Mouse (Mus musculus) thymus, postnatal 4 days (tissue): ENCODE measurements around the gene Aldh1a7.
"Not testable (repeated sequence)": the region's sequence is repeated elsewhere in the genome, so short reads cannot be mapped to it uniquely, and the experiment has no call there.

Source experiments
- DNase-seq: peaks from one replicate; pipeline ENCODE4 v3.0.0; 2021

The Aldh1a7 gene

GRCm38 (mm10) chr19:20727381-20727780 lies at the start of gene Aldh1a7:
TSS of gene Aldh1a7 (minus strand) at chr19:20727562.
- DNase-seq: no peak

GRCm38 (mm10) chr19:20775681-20776080 lies 48.3 kb upstream of the Aldh1a7 start:
- no peak for DNase-seq

GRCm38 (mm10) chr19:20773941-20774340 lies 46.6 kb upstream of the Aldh1a7 start:
- DNase-seq: no peak

GRCm38 (mm10) chr19:20764214-20764613 lies 36.9 kb upstream of the Aldh1a7 start:
- no peak for DNase-seq

- no peak for DNase-seq
Observed at GRCm38 (mm10) chr19:20761675-20762426, 34.5 kb upstream of the Aldh1a7 start.

GRCm38 (mm10) chr19:20761119-20761518 lies 33.8 kb upstream of the Aldh1a7 start:
- DNase-seq: no peak

GRCm38 (mm10) chr19:20744630-20745029 lies 17.3 kb upstream of the Aldh1a7 start:
- no peak for DNase-seq

GRCm38 (mm10) chr19:20728278-20728677 lies 916 bp upstream of the Aldh1a7 start:
- DNase-seq: no peak

GRCm38 (mm10) chr19:20722913-20723312 lies 4.4 kb downstream of the Aldh1a7 start:
- DNase-seq: no peak

GRCm38 (mm10) chr19:20720298-20720697 lies 7.1 kb downstream of the Aldh1a7 start:
- no peak for DNase-seq

GRCm38 (mm10) chr19:20715617-20716016 lies 11.7 kb downstream of the Aldh1a7 start:
- DNase-seq: no peak

- no peak for DNase-seq
Observed at GRCm38 (mm10) chr19:20715093-20715492, 12.3 kb downstream of the Aldh1a7 start.

GRCm38 (mm10) chr19:20714543-20714942 lies 12.8 kb downstream of the Aldh1a7 start:
- no peak for DNase-seq

- no peak for DNase-seq
Observed at GRCm38 (mm10) chr19:20707159-20707558, 20.2 kb downstream of the Aldh1a7 start.

GRCm38 (mm10) chr19:20706747-20707146 lies 20.6 kb downstream of the Aldh1a7 start:
- no peak for DNase-seq

- no peak for DNase-seq
Observed at GRCm38 (mm10) chr19:20702074-20702473, 25.3 kb downstream of the Aldh1a7 start.

- no peak for DNase-seq
Observed at GRCm38 (mm10) chr19:20677697-20678355, 49.5 kb downstream of the Aldh1a7 start.

- DNase-seq: no peak
Observed at GRCm38 (mm10) chr19:20654141-20654873, 73.1 kb downstream of the Aldh1a7 start.

GRCm38 (mm10) chr19:20653082-20653676 lies 74.2 kb downstream of the Aldh1a7 start:
- no peak for DNase-seq

GRCm38 (mm10) chr19:20650008-20650407 lies 77.4 kb downstream of the Aldh1a7 start:
- no peak for DNase-seq

GRCm38 (mm10) chr19:20647496-20647895 lies 79.9 kb downstream of the Aldh1a7 start:
- not testable (repeated sequence) for DNase-seq

- DNase-seq: no peak
Observed at GRCm38 (mm10) chr19:20644346-20644745, 83.0 kb downstream of the Aldh1a7 start.
